Mouse (Mus musculus): ENCODE measurements at regions not wholly inside any gene's neighbourhood (a gene's known extent, or its start where the extent isn't known, plus 50 kb on each side); places are given as distances from the start of the nearest gene placed in this dataset.

DNA sequence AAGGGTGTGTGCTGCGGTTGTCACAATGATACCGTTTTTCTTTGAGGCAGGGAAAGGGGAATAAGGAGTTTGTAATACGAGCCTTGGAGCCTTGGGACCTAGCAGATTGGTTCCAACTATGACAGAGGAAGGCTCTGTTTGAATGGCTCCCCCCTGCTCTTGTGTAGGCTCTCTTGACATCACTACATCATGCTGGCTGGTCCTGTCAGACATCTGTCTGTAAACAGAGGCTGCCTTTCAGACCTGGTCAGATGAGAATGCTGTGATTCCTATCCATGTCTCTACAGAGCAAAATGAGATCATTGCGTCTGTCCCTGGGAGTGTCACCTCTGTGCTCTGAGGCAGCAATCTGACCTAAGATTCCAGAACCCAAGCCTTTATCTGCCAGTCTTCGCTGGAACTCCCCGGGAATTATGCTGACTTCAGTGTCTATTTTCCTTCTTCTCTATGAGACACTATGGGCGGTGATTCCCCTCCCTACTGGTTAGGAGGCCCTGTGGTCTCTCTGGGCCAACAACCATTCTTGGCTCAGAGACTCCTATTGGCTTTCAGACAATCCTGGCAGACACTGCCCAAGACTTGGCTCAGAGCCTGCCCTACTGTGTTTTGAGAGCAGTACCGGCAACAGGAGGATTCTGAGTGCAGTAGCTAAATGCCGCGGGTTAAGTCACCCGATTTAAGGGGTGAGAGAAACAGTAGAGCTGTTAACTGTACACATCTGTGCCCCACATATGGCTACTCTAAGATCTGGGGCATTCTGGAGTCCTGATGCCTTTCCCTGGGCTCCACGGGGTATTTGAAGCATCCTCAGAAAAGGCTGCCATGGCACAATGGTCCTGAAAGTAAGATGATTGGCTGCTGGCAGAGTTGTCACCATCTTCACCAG is 94.8 kb upstream of the Nckap5 start:
- H3K36me3 ChIP-seq (ENCODE audit: control insufficient read depth, insufficient read depth, low read length): no peaks in the 10 kb centered on the region
- intact Hi-C loops (cut with DNase I): loop anchor here (5.0 to 10.0 kb wide), 4 partner anchors 93 to 438 kb away; partner anchors contain the start of gene Nckap5
- WGBS: 28% methylated on average over 12 of the region's 12 CpGs
- peak overlapping the region; percentile 13; the same call in 1 of the 2 replicates for H3K27ac ChIP-seq
- H3K27me3 ChIP-seq (ENCODE audit: control insufficient read depth, insufficient read depth, low read length): no peaks in the 10 kb centered on the region
- no peaks in the 10 kb centered on the region for H3K79me2 ChIP-seq (replicated peaks; ENCODE audit: control insufficient read depth, insufficient read depth, low read length)
- TF ChIP-seq EP300 (IDR thresholded peaks at IDR 0.05; ENCODE audit: insufficient read depth, low read depth, low read length) (no peak), CTCF (IDR thresholded peaks at IDR 0.05) (no peak), POLR2A (IDR thresholded peaks at IDR 0.05; ENCODE audit: insufficient read depth, low read depth, low read length) (no peak)
- H3K4me1 ChIP-seq (ENCODE audit: control insufficient read depth, insufficient read depth, low read length): peaks cover 1% of the 10 kb centered on the region; the same call in 1 of the 2 replicates
- no peak overlapping the region for H3K4me3 ChIP-seq
- DNase-seq: peak; percentile 75 to 81
- H3K9ac ChIP-seq (ENCODE audit: low read depth, low read length): no peak overlapping the region

DNA sequence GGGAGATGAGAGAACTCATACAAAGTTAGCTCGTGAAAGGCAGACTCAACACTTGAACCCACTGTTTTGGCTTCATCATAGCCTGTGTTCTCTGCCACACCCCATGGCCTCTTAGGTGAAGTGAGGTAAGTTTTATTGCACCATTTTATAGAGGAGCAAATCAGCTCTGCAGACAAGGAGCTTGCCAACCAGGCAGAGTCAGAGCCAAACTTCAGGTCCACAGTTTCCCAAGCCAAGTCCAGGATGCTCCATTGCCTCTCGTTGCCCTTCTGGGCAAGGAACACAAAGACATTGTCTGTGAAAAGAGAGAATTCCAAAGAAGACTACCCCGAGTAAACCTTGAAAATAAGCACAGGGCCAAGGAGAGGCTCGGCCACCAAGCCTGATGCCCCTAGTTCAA is 93.4 kb upstream of the Nckap5 start:
- peaks cover 1% of the 10 kb centered on the region; the same call in 1 of the 2 replicates for H3K4me1 ChIP-seq (ENCODE audit: control insufficient read depth, insufficient read depth, low read length)
- no peaks in the 10 kb centered on the region for H3K79me2 ChIP-seq (replicated peaks; ENCODE audit: control insufficient read depth, insufficient read depth, low read length)
- H3K27me3 ChIP-seq (ENCODE audit: control insufficient read depth, insufficient read depth, low read length): no peaks in the 10 kb centered on the region
- WGBS: 80% methylated on average over 4 of the region's 4 CpGs
- intact Hi-C loops (cut with DNase I): loop anchor here (10.0 kb wide), 2 partner anchors 119 to 189 kb away; no protein-coding TSS in a partner anchor
- no peak overlapping the region for H3K4me3 ChIP-seq
- DNase-seq: no peak
- H3K36me3 ChIP-seq (ENCODE audit: control insufficient read depth, insufficient read depth, low read length): no peaks in the 10 kb centered on the region
- TF ChIP-seq CTCF (IDR thresholded peaks at IDR 0.05) (no peak), EP300 (IDR thresholded peaks at IDR 0.05; ENCODE audit: insufficient read depth, low read depth, low read length) (no peak), POLR2A (IDR thresholded peaks at IDR 0.05; ENCODE audit: insufficient read depth, low read depth, low read length) (no peak)
- H3K9ac ChIP-seq (ENCODE audit: low read depth, low read length): no peak overlapping the region
- no peak overlapping the region for H3K27ac ChIP-seq

DNA sequence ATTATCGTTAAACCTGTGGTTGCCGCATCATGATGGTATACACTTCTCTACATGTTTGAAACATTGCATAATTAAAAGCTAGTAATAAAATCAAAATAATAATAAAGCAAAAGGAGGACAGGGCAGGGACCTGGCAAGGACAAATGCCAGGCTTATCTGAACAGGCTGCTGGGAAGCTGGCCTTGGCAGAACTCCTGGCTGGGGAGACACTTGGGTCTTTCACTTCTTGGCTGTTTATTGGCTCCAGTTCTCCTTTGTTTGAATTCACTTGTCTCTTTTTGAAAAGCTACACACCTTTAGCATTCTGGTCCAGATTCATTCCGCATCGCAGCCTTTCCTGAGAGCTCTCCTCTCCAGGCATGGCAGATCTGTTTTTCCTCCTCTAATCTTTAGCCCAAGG is 91.6 kb upstream of the Nckap5 start:
- peak; percentile 29 to 50 for DNase-seq
- Histone ChIP-seq H3K27me3 (ENCODE audit: control insufficient read depth, insufficient read depth, low read length) (no peaks in the 10 kb centered on the region), H3K79me2 (replicated peaks; ENCODE audit: control insufficient read depth, insufficient read depth, low read length) (no peaks in the 10 kb centered on the region), H3K4me1 (ENCODE audit: control insufficient read depth, insufficient read depth, low read length) (peaks cover 1% of the 10 kb centered on the region; the same call in 1 of the 2 replicates), H3K9ac (ENCODE audit: low read depth, low read length) (no peak overlapping the region), H3K27ac (no peak overlapping the region; the same call in 1 of the 2 replicates), H3K36me3 (ENCODE audit: control insufficient read depth, insufficient read depth, low read length) (no peaks in the 10 kb centered on the region), H3K4me3 (no peak overlapping the region)
- 66% methylated on average over 4 of the region's 4 CpGs for WGBS
- TF ChIP-seq EP300 (IDR thresholded peaks at IDR 0.05; ENCODE audit: insufficient read depth, low read depth, low read length): 0 out of 2 replicates have a peak, but pooled peaks have one; percentile 28
- TF ChIP-seq CTCF (IDR thresholded peaks at IDR 0.05): no peak
- TF ChIP-seq POLR2A (IDR thresholded peaks at IDR 0.05; ENCODE audit: insufficient read depth, low read depth, low read length): no peak
- intact Hi-C loops (cut with DNase I): loop anchor here (10.0 kb wide), 2 partner anchors 117 to 187 kb away; no protein-coding TSS in a partner anchor

DNA sequence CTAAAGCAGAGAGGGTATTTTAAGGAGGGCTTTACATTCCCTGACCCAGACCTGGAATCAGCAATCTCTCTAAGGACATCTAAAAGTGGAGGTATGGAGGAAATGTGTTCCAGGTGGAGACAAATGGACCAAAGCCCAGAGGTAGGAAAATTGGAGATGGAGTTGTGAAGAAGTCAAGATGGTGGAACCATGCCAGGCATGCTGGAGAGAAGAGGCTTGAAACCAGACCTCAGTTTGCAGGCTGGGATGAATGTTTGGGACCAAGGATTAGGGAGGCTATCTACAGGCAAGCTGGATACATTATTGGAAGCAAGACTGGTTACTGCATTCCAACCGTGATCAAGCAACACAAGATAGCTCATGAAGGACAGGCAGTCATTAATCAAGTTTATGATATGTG is 88.3 kb upstream of the Nckap5 start:
- Histone ChIP-seq H3K27me3 (ENCODE audit: control insufficient read depth, insufficient read depth, low read length) (no peaks in the 10 kb centered on the region), H3K27ac (no peak overlapping the region), H3K9ac (ENCODE audit: low read depth, low read length) (no peak overlapping the region), H3K4me3 (no peak overlapping the region), H3K4me1 (ENCODE audit: control insufficient read depth, insufficient read depth, low read length) (no peaks in the 10 kb centered on the region), H3K36me3 (ENCODE audit: control insufficient read depth, insufficient read depth, low read length) (no peaks in the 10 kb centered on the region), H3K79me2 (replicated peaks; ENCODE audit: control insufficient read depth, insufficient read depth, low read length) (no peaks in the 10 kb centered on the region)
- intact Hi-C loops (cut with DNase I): no loop called here
- no peak for TF ChIP-seq CTCF (IDR thresholded peaks at IDR 0.05)
- no peak for TF ChIP-seq POLR2A (IDR thresholded peaks at IDR 0.05; ENCODE audit: insufficient read depth, low read depth, low read length)
- no peak for TF ChIP-seq EP300 (IDR thresholded peaks at IDR 0.05; ENCODE audit: insufficient read depth, low read depth, low read length)
- no peak for DNase-seq
- WGBS: 73% methylated on average over 1 of the region's 1 CpGs

DNA sequence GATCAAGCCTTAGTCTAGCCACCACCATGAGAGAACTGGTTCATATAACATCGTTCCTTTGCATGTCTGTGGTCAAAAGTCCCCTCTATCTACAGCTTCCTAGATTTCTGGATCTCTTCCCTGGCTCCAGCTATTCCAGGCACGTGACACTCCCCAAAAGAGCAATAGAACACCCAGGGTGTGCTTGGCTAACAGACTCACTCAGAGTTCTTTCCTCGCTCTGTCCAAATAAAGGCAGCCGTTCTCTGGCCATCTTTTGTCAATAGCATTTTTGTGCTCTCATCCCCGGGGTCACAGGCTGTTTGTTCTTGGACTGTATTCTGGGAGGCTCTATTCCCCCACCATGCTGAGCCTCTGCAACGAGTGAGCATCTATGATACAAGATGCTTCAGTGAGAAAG is 87.3 kb upstream of the Nckap5 start:
- no peak overlapping the region for H3K27ac ChIP-seq
- H3K27me3 ChIP-seq (ENCODE audit: control insufficient read depth, insufficient read depth, low read length): no peaks in the 10 kb centered on the region
- H3K9ac ChIP-seq (ENCODE audit: low read depth, low read length): no peak overlapping the region
- DNase-seq: no peak
- H3K4me1 ChIP-seq (ENCODE audit: control insufficient read depth, insufficient read depth, low read length): no peaks in the 10 kb centered on the region
- TF ChIP-seq EP300 (IDR thresholded peaks at IDR 0.05; ENCODE audit: insufficient read depth, low read depth, low read length) (no peak), CTCF (IDR thresholded peaks at IDR 0.05) (no peak), POLR2A (IDR thresholded peaks at IDR 0.05; ENCODE audit: insufficient read depth, low read depth, low read length) (no peak)
- no peak overlapping the region for H3K4me3 ChIP-seq
- no peaks in the 10 kb centered on the region for H3K79me2 ChIP-seq (replicated peaks; ENCODE audit: control insufficient read depth, insufficient read depth, low read length)
- whole genome bisulfite sequencing: 53% methylated on average over 6 of the region's 6 CpGs
- intact Hi-C loops (cut with DNase I): no loop called here
- no peaks in the 10 kb centered on the region for H3K36me3 ChIP-seq (ENCODE audit: control insufficient read depth, insufficient read depth, low read length)

DNA sequence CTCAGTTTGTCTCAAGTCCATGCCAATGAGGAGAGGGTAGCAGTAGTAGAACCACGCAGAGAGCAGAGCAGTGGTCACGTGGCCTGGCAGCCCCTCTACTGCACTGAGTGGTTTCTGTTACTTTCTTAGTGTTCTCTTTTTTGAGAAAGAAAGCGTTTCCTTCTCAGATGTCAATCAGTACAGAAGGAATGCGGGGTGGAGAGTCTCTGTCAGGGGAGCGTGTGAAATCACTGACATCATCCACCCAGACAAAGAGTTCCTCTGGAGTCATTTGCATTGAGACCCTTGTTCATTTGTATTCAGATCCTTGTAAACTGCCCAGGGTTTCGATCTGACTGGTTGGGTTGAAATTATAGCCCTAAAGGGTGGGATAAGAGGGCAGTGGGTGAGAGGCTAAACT is 85.8 kb upstream of the Nckap5 start:
- intact Hi-C loops (cut with DNase I): no loop called here
- H3K79me2 ChIP-seq (replicated peaks; ENCODE audit: control insufficient read depth, insufficient read depth, low read length): no peaks in the 10 kb centered on the region
- TF ChIP-seq EP300 (IDR thresholded peaks at IDR 0.05; ENCODE audit: insufficient read depth, low read depth, low read length): no peak
- TF ChIP-seq CTCF (IDR thresholded peaks at IDR 0.05): no peak
- TF ChIP-seq POLR2A (IDR thresholded peaks at IDR 0.05; ENCODE audit: insufficient read depth, low read depth, low read length): no peak
- no peaks in the 10 kb centered on the region for H3K36me3 ChIP-seq (ENCODE audit: control insufficient read depth, insufficient read depth, low read length)
- H3K9ac ChIP-seq (ENCODE audit: low read depth, low read length): no peak overlapping the region
- no peaks in the 10 kb centered on the region for H3K27me3 ChIP-seq (ENCODE audit: control insufficient read depth, insufficient read depth, low read length)
- no peak overlapping the region for H3K27ac ChIP-seq
- DNase-seq: no peak
- no peaks in the 10 kb centered on the region for H3K4me1 ChIP-seq (ENCODE audit: control insufficient read depth, insufficient read depth, low read length)
- WGBS: 74% methylated on average over 6 of the region's 6 CpGs
- H3K4me3 ChIP-seq: no peak overlapping the region
